Mouse (Mus musculus) CH12.LX (cell line): ENCODE data around the gene Hils1. TPM values are rescaled to one million over a fixed set of nuclear protein-coding genes. Genes with fewer than 3 reads are reported as not detected.
A peak's percentile ranks its signal among the peaks of the same experiment; 100 is the strongest.

Experiments used
- DNase-seq: peaks from one replicate; pipeline ENCODE4 v3.0.0-alpha.2; 2013; ENCODE audit errors: extremely low read depth
- H3K27ac ChIP-seq: 2 replicates; pipeline ENCODE4 v1.5.1; 2012; ENCODE audit warnings: low read depth, mild to moderate bottlenecking, control low read depth, moderate library complexity; ENCODE audit not compliant: insufficient read depth
- H3K27me3 ChIP-seq: replicated peaks from 2 replicates; pipeline ENCODE3; 2012; ENCODE audit warnings: inconsistent platforms
- H3K36me3 ChIP-seq, 2 experiments: replicated peaks in 1 of 2; 2 replicates each; pipeline versions ENCODE3 to v1.6.1; 2012; ENCODE audit warnings: inconsistent platforms in 1 of 2, low read length in 1 of 2, mild to moderate bottlenecking in 1 of 2, mixed read lengths in 1 of 2, moderate library complexity in 1 of 2; ENCODE audit not compliant: control insufficient read depth in 1 of 2, insufficient read depth in 1 of 2
- H3K4me1 ChIP-seq, 2 experiments: 2 replicates each; pipeline ENCODE4 v1.6.1; 2012; ENCODE audit warnings: inconsistent platforms in 1 of 2, moderate library complexity in 1 of 2; ENCODE audit not compliant: insufficient read depth in 2 of 2, control insufficient read depth in 1 of 2
- H3K4me2 ChIP-seq: 2 replicates; pipeline ENCODE4 v1.6.1; 2012; ENCODE audit warnings: low read depth, mild to moderate bottlenecking, control low read depth; ENCODE audit not compliant: poor library complexity, insufficient read depth, severe bottlenecking
- H3K4me3 ChIP-seq, 3 experiments: fragments of 150-350 bp in 1 of 3; sonication (generic) in 1 of 3; replicated peaks in 1 of 3; 2 replicates each; pipeline versions ENCODE3 to v1.5.1; 2011 to 2012; ENCODE audit warnings: low read depth in 2 of 3, low read length in 2 of 3, mild to moderate bottlenecking in 2 of 3, moderate library complexity in 2 of 3, control low read depth in 1 of 3, improper control_type of control experiment in 1 of 3, inconsistent platforms in 1 of 3, mixed read lengths in 1 of 3; ENCODE audit not compliant: poor library complexity in 1 of 3
- H3K79me2 ChIP-seq: replicated peaks from 2 replicates; pipeline ENCODE4 v1.6.1; 2012; ENCODE audit warnings: mild to moderate bottlenecking, moderate library complexity; ENCODE audit not compliant: control insufficient read depth, poor library complexity, insufficient read depth, severe bottlenecking; ENCODE audit errors: extremely low read depth
- H3K9ac ChIP-seq: 2 replicates; pipeline ENCODE4 v1.6.1; 2012; ENCODE audit warnings: low read depth, mild to moderate bottlenecking, control low read depth, moderate library complexity; ENCODE audit not compliant: insufficient read depth
- H3K9me3 ChIP-seq: replicated peaks from 2 replicates; pipeline ENCODE3; 2012; ENCODE audit warnings: low read length, inconsistent platforms, mixed read lengths
- BHLHE40 ChIP-seq: IDR thresholded peaks from 2 replicates; pipeline ENCODE4 v1.6.1; 2011; ENCODE audit warnings: mild to moderate bottlenecking, low read depth, low read length, improper control_type of control experiment
- CHD1 ChIP-seq: IDR thresholded peaks from 2 replicates; pipeline ENCODE4 v1.6.1; 2012; ENCODE audit warnings: low read depth, low read length, improper control_type of control experiment, inconsistent platforms
- CHD2 ChIP-seq: IDR thresholded peaks from 2 replicates; pipeline ENCODE4 v1.6.1; 2011; ENCODE audit warnings: low read length, improper control_type of control experiment
- CTCF ChIP-seq, 2 experiments: IDR thresholded peaks in 1 of 2; conservative IDR thresholded peaks in 1 of 2; 2 replicates each; pipeline ENCODE4 v1.5.1; 2011 to 2012; ENCODE audit warnings: low read depth in 2 of 2, low read length in 2 of 2, improper control_type of control experiment in 1 of 2, inconsistent platforms in 1 of 2, mild to moderate bottlenecking in 1 of 2, moderate library complexity in 1 of 2
- E2F4 ChIP-seq: IDR thresholded peaks from 2 replicates; pipeline ENCODE4 v1.6.1; 2011; ENCODE audit warnings: low read depth, low read length, improper control_type of control experiment; ENCODE audit not compliant: insufficient replicate concordance
- ELF1 ChIP-seq: IDR thresholded peaks from 2 replicates; pipeline ENCODE4 v1.6.1; 2014; ENCODE audit warnings: low read depth, mild to moderate bottlenecking, inconsistent platforms, low read length, improper control_type of control experiment
- EP300 ChIP-seq: IDR thresholded peaks from 2 replicates; pipeline ENCODE4 v1.6.1; 2011; ENCODE audit warnings: low read length, improper control_type of control experiment
- ETS1 ChIP-seq: conservative IDR thresholded peaks from 2 replicates; pipeline ENCODE4 v1.6.1; 2012; ENCODE audit warnings: low read depth, mild to moderate bottlenecking, inconsistent platforms, low read length, improper control_type of control experiment, moderate library complexity
- GABPA ChIP-seq: IDR thresholded peaks from 2 replicates; pipeline ENCODE4 v1.6.1; 2012; ENCODE audit warnings: low read depth, low read length, improper control_type of control experiment, inconsistent platforms; ENCODE audit not compliant: insufficient replicate concordance
- HCFC1 ChIP-seq: IDR thresholded peaks from 2 replicates; pipeline ENCODE4 v1.6.1; 2012; ENCODE audit warnings: low read depth, mild to moderate bottlenecking, inconsistent platforms, low read length, improper control_type of control experiment
- IRF4 ChIP-seq: IDR thresholded peaks from 2 replicates; pipeline ENCODE4 v1.6.1; 2014; ENCODE audit warnings: low read depth, mild to moderate bottlenecking, inconsistent platforms, low read length, improper control_type of control experiment
- KAT2A ChIP-seq: IDR thresholded peaks from 2 replicates; pipeline ENCODE4 v1.6.1; 2012; ENCODE audit warnings: low read length, improper control_type of control experiment, inconsistent platforms; ENCODE audit not compliant: insufficient replicate concordance
- MAZ ChIP-seq: IDR thresholded peaks from 2 replicates; pipeline ENCODE4 v1.6.1; 2012; ENCODE audit warnings: low read depth, mild to moderate bottlenecking, inconsistent platforms, low read length, improper control_type of control experiment, moderate library complexity
- MEF2A ChIP-seq: IDR thresholded peaks from 2 replicates; pipeline ENCODE4 v1.6.1; 2014; ENCODE audit warnings: low read depth, mild to moderate bottlenecking, inconsistent platforms, low read length, improper control_type of control experiment, borderline replicate concordance
- MXI1 ChIP-seq: IDR thresholded peaks from 2 replicates; pipeline ENCODE4 v1.6.1; 2011; ENCODE audit warnings: mild to moderate bottlenecking, low read depth, low read length, improper control_type of control experiment
- NRF1 ChIP-seq: IDR thresholded peaks from 2 replicates; pipeline ENCODE4 v1.6.1; 2014; ENCODE audit warnings: low read depth, mild to moderate bottlenecking, inconsistent platforms, low read length, improper control_type of control experiment, moderate library complexity
- POLR2A ChIP-seq: IDR thresholded peaks from 2 replicates; pipeline ENCODE4 v1.6.1; 2011; ENCODE audit warnings: low read depth, mild to moderate bottlenecking, improper control_type of control experiment, low read length
- POLR2AphosphoS2 ChIP-seq: IDR thresholded peaks from 2 replicates; pipeline ENCODE4 v1.6.1; 2011; ENCODE audit warnings: low read depth, low read length, improper control_type of control experiment
- RAD21 ChIP-seq: IDR thresholded peaks from 2 replicates; pipeline ENCODE4 v1.6.1; 2011; ENCODE audit warnings: low read depth, mild to moderate bottlenecking, low read length, improper control_type of control experiment, moderate library complexity
- RCOR1 ChIP-seq: conservative IDR thresholded peaks from 2 replicates; pipeline ENCODE4 v1.6.1; 2012; ENCODE audit warnings: low read depth, mild to moderate bottlenecking, inconsistent platforms, low read length, improper control_type of control experiment
- SIN3A ChIP-seq: IDR thresholded peaks from 2 replicates; pipeline ENCODE4 v1.6.1; 2012; ENCODE audit warnings: low read length, improper control_type of control experiment, inconsistent platforms
- SMC3 ChIP-seq: IDR thresholded peaks from 2 replicates; pipeline ENCODE4 v1.6.1; 2011; ENCODE audit warnings: low read depth, low read length, improper control_type of control experiment
- TCF12 ChIP-seq: IDR thresholded peaks from 2 replicates; pipeline ENCODE4 v1.6.1; 2014; ENCODE audit warnings: low read depth, mild to moderate bottlenecking, inconsistent platforms, low read length, improper control_type of control experiment
- USF1 ChIP-seq: IDR thresholded peaks from 2 replicates; pipeline ENCODE4 v1.6.1; 2014; ENCODE audit warnings: low read depth, mild to moderate bottlenecking, inconsistent platforms, low read length, improper control_type of control experiment
- USF2 ChIP-seq: conservative IDR thresholded peaks from 2 replicates; pipeline ENCODE4 v1.6.1; 2011; ENCODE audit warnings: low read depth, low read length, improper control_type of control experiment
- ZC3H11A ChIP-seq: IDR thresholded peaks from 2 replicates; pipeline ENCODE4 v1.6.1; 2012; ENCODE audit warnings: low read depth, mild to moderate bottlenecking, inconsistent platforms, low read length, improper control_type of control experiment
- ZKSCAN1 ChIP-seq: IDR thresholded peaks from 2 replicates; pipeline ENCODE4 v1.6.1; 2012; ENCODE audit warnings: low read depth, inconsistent platforms, low read length, improper control_type of control experiment, borderline replicate concordance
- ZMIZ1 ChIP-seq: IDR thresholded peaks from 2 replicates; pipeline ENCODE4 v1.6.1; 2012; ENCODE audit warnings: low read depth, mild to moderate bottlenecking, inconsistent platforms, low read length, improper control_type of control experiment
- ZNF384 ChIP-seq: IDR thresholded peaks from 2 replicates; pipeline ENCODE4 v1.6.1; 2012; ENCODE audit warnings: low read depth, low read length, improper control_type of control experiment, inconsistent platforms
- dilution Hi-C: fragments of 300-500 bp; cut with MboI; formaldehyde crosslinking; loops from 2 replicates; pipeline ENCODE4 v1.14.3; 2020; ENCODE audit warnings: low sequenced_read_pairs; ENCODE audit not compliant: extremely low pct_unique_long_range_greater_than_20kb, extremely low pct_ligation_motif_present
- in situ Hi-C: fragments of 300-500 bp; cut with MboI; formaldehyde crosslinking; loops from 3 replicates; pipeline ENCODE4 v1.14.3; 2019; ENCODE audit warnings: low sequenced_read_pairs, low pct_ligation_motif_present, low pct_unique_long_range_greater_than_20kb, mixed read lengths
- polyA plus RNA-seq: library from polyadenylated mRNA; unstranded; fragments of >175 nt; gene quantifications from 2 replicates; pipeline ENCODE4 v1.2.1, GENCODE M21; 2012; ENCODE audit warnings: low read depth; ENCODE audit not compliant: insufficient read length
- total RNA-seq, 2 experiments: library from RNA; depleted of rRNA; stranded (reverse); fragments of 300-350 nt in 1 of 2; fragments of >200 nt in 1 of 2; gene quantifications; 2 replicates each; pipeline ENCODE4 v1.2.3; 2012 to 2014

The Hils1 gene
- total and polyA plus RNA-seq, 3 experiments: not detected

GRCm38 (mm10) chr11:94992480-94992753, 25.0 kb downstream of the Hils1 start:
- Histone ChIP-seq H3K27me3 (peaks cover 6% of the 10 kb centered on the region), H3K9ac (peak overlapping the region; percentile 84; the same call in 1 of the 2 replicates), H3K27ac (no peak overlapping the region), H3K4me1 (peaks cover 25 to 57% of the 10 kb centered on the region in 2 experiments), H3K79me2 (0 out of 2 replicates have a peak, but pooled peaks cover 3% of the 10 kb centered on the region), H3K9me3 (no peaks in the 10 kb centered on the region), H3K4me2 (peak overlapping the region; percentile 72), H3K36me3 (peaks cover 9 to 32% of the 10 kb centered on the region in 2 experiments), H3K4me3 (peak overlapping the region; percentile 19 to 78 (median 65))
- dilution Hi-C loops: no loop called here
- TF ChIP-seq MAZ: no peak
- no peak for TF ChIP-seq TCF12
- no peak for TF ChIP-seq E2F4
- no peak for TF ChIP-seq HCFC1
- TF ChIP-seq POLR2AphosphoS2: no peak
- TF ChIP-seq GABPA: no peak
- TF ChIP-seq CHD1: no peak
- TF ChIP-seq SMC3: no peak
- TF ChIP-seq IRF4: no peak
- TF ChIP-seq POLR2A: no peak
- no peak for TF ChIP-seq KAT2A
- TF ChIP-seq USF1: no peak
- TF ChIP-seq BHLHE40: no peak
- in situ Hi-C loops: no loop called here
- no peak for DNase-seq

GRCm38 (mm10) chr11:94992754-94993606, 25.6 kb downstream of the Hils1 start:
- Histone ChIP-seq H3K4me1 (peaks cover 25 to 57% of the 10 kb centered on the region in 2 experiments), H3K79me2 (0 out of 2 replicates have a peak, but pooled peaks cover 3% of the 10 kb centered on the region), H3K4me3 (peak overlapping the region; percentile 19 to 78 (median 65)), H3K9me3 (no peaks in the 10 kb centered on the region), H3K9ac (peak overlapping the region; percentile 84; the same call in 1 of the 2 replicates), H3K27me3 (peaks cover 3% of the 10 kb centered on the region), H3K4me2 (peak overlapping the region; percentile 72), H3K27ac (no peak overlapping the region), H3K36me3 (peaks cover 15 to 38% of the 10 kb centered on the region in 2 experiments)
- dilution Hi-C loops (no loop called here), in situ Hi-C loops (no loop called here)
- DNase-seq: no peak
- no peak for TF ChIP-seq ZC3H11A
- no peak for TF ChIP-seq CHD1
- no peak for TF ChIP-seq ETS1
- peak; percentile 38 for TF ChIP-seq SIN3A
- TF ChIP-seq USF2: no peak
- no peak for TF ChIP-seq KAT2A
- 0 out of 2 replicates have a peak, but pooled peaks have one; percentile 30 for TF ChIP-seq ELF1
- TF ChIP-seq ZNF384: no peak
- TF ChIP-seq MXI1: peak; percentile 4; the same call in 1 of the 2 replicates
- no peak for TF ChIP-seq POLR2A
- TF ChIP-seq RAD21: no peak
- peak; percentile 40 for TF ChIP-seq USF1
- TF ChIP-seq E2F4: no peak
- TF ChIP-seq CHD2: 0 out of 2 replicates have a peak, but pooled peaks have one; percentile 34
- no peak for TF ChIP-seq SMC3
- TF ChIP-seq TCF12: peak; percentile 32
- TF ChIP-seq ZKSCAN1: no peak
- no peak for TF ChIP-seq ZMIZ1
- TF ChIP-seq RCOR1: no peak; the same call in 1 of the 2 replicates
- no peak for TF ChIP-seq NRF1
- TF ChIP-seq MAZ: 0 out of 2 replicates have a peak, but pooled peaks have one; percentile 17
- TF ChIP-seq EP300: peak; percentile 76
- no peak for TF ChIP-seq CTCF (conservative IDR thresholded peaks at IDR 0.05 in 1 of 2, IDR thresholded peaks at IDR 0.05 in 1 of 2; ENCODE audit: low read depth in 2 of 2, low read length in 2 of 2)
- no peak for TF ChIP-seq GABPA
- no peak for TF ChIP-seq HCFC1
- TF ChIP-seq MEF2A: no peak
